Mouse (Mus musculus): ENCODE results near the gene Mob3a.
A peak's percentile ranks its signal among the peaks of the same experiment; 100 is the strongest.

The Mob3a gene

DNA sequence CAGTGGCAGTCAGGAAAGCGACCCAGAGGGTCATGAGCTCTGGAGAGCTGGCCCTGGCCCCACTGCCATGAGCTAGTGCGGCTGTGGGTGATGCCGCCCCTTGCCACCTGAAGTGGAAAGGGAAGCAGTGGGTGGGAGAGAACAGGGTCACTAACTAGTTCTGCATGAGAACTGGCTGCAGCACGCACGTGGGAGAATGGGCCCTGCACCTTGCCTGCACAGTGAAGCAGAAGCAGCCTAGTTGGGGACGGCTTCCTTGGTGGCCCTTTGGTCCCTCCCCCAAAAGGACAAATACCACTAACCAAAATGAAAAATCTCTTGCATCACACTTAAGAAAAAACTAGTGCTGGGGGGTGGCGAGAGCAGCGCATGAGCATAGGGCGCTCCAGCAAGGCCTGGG is 3.2 kb downstream of the Mob3a start:
- DNase-seq, result no peak

DNA sequence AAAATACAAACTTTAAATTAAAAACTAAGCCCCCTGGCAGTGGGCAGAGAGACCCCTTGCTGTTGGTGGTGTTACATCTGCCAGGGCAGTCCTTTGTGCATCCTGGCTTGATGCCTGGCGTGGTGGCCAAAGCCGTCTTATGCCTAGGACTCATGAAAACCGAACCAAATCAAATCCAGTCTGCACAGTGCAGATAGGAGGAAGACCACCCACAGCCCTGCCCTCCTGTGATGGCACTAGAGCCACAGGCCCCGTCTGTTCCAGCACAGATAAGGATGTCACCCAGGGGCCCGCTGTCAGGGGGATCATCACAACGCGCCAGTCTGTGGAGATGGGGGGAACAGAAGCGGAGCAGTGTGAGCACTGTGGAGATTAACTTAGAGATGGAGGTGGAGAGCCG is 4.0 kb downstream of the Mob3a start:
- DNase-seq, result no peak

DNA sequence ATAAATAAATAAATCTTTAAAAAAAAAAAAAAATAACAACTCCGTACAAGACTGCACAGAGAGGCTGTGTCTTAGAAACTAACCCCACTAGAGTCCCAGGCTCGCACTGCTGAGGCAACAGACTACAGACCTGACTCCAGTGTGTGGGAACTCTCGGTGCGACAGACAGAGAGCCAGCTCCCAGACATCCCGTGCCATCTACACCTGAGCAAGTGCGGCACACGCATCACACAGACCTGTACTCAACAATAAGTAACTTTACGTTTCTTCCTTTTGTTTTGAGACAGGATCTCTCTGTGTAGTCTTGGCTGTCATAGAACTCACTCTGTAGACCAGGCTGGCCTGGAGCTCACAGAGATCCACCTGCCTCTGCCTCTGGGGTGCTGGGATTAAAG is 4.4 kb downstream of the Mob3a start:
- no peak for DNase-seq

DNA sequence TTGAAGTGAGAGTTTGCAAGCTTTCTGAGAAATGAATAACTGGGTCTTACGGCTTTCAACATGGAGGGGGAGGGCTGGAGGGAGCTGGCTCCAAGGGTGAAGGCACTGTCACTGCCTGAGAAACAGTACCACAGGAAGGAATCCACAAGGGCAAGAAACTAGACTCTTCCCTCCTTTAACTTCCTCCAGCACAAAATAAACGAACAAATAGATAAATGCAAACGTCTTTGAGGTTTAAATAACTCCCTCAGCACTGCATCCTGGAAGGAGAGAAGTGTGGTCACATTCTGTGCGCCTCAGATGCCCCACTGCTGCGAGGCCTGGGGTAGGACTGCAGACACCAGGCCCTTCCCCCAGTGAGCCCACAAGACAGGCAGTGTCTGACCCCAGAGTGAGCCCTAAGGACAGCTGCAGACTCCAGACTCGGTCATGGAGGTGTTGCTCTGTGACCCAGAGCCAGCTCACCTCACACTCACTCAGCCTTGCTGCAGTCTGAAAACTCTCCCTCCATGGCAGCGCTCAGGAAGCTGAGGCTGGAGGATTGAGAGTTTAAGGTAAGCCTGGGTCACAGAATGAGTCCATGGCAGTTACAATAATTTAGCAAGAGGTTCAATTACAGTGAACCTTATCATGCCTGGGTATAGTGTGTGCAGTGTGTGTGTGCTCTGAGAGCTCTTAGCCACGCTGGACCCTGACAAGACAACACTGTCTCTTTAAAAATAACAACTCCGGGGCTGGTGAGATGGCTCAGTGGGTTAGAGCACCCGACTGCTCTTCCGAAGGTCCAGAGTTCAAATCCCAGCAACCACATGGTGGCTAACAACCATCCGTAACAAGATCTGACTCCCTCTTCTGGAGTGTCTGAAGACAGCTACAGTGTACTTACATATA is 5.0 kb downstream of the Mob3a start:
- no peak for DNase-seq

DNA sequence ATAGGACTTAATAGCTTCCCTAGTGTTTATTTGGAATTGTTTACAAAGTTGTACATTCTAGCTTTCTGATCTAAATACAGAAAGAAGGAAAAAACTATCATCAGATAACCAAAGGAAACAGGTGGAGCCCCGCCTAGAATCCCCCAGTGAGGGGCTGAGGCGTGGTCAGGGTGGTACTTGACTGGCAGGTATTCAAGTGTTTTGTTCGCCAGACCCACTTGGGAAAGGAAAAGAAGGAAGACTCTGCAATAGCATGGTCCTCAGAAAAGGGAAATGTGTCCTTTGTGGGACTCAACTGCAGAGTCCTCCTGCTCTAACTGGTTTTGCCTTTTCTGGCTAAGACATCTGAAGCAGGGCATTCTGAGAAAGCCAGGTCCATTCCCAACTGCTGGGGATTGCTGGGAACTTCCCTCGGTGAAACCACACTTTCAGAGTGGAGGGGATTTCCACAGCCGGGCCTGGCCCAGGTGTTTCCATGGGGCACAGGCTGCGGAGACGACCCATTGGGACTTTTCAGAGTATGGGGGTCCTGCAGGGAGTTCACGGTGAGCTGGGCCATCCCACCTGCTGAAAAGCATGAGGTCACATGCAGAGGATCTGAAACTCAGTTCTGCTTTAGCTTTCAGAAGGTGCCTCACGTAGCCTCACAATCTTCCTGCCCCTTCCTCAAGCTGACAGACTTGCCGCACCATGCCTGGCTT is 5.8 kb downstream of the Mob3a start:
- DNase-seq, result no peak

DNA sequence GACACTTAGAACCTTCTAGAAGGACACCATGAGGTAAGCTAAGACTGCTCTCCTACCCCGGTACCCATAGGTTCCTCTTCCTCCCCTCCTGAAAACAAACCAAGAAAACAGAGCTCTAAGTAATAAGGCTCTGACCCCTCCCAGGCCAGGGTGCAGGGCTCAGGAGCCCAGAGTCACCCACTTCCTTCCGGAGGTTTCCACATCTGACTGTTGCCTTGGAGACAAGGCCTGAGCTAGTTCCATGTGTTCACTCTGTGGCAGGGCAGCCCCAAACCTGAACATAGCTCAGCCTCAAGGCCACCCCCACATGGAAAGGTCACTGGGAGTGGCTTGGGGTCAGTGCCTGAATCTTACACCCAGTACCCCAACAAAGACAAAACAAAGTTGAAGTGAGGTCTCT is 6.6 kb downstream of the Mob3a start:
- no peak for DNase-seq

DNA sequence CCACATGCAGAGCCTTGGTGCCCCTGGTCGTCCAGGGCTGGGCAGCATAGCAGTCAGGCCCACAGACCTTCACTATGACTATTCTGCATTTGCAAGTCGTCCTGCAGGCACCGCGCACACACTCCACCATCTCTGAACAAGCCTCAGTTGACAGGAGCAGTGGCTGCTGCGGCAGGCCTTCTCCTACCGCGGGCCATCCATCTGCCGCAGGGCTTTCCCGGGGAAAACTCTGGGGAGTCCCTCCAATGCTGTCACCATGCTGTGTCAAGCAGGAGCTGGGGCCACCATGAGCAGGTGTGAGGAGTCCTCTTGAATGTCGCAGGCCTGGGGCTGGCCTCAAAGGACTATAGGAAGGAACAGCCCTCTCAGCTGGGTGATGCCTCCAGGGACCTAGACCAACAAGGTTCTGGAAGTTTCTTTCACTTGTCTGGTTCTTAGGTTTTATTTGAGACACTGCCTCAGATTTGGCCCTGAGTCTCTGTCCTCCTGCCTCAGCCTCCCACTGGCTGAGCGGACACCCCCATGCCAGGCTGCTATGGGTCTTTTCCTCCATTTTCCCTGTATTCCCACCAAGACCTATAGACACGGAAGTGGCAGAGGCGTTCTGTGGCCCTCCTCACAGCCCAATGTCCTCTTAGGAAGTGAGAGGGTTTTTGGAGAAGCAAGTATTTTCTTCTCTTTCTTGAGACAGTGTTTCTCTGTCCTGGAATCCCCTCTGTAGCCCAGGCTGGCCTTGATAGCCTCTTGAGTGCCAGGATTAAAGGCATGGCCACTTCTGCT is 7.4 kb downstream of the Mob3a start:
- no peak for DNase-seq

DNA sequence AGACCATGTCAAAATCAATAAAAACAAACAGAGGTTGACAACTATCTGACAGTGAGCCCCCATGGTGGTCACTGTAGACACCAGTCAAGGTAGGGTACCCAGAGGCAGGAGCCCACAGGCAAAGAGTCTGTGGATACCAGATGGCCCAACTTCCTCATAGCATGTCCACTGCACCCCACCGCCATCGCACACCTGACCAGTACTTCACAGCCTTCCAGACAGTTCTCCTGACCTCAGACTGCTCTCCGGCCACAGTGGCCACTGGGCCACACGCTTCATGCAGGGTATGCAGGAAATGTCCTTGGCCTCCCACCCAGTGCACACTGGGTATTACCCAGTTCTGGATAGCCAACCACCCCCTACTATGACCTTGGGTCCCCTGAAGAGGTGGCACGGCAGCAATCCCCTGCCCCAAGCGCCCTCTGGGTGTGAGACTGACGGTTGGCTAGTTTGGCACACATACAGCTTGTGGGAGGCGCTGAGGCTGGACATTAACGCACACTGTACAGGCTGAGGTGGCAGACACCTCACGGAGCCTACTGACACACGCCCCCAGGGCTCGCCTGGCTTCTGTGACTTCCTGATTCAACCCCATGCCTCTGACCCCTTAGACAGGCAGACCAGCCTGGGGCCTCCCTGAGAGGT is 8.3 kb downstream of the Mob3a start:
- DNase-seq, result no peak

DNA sequence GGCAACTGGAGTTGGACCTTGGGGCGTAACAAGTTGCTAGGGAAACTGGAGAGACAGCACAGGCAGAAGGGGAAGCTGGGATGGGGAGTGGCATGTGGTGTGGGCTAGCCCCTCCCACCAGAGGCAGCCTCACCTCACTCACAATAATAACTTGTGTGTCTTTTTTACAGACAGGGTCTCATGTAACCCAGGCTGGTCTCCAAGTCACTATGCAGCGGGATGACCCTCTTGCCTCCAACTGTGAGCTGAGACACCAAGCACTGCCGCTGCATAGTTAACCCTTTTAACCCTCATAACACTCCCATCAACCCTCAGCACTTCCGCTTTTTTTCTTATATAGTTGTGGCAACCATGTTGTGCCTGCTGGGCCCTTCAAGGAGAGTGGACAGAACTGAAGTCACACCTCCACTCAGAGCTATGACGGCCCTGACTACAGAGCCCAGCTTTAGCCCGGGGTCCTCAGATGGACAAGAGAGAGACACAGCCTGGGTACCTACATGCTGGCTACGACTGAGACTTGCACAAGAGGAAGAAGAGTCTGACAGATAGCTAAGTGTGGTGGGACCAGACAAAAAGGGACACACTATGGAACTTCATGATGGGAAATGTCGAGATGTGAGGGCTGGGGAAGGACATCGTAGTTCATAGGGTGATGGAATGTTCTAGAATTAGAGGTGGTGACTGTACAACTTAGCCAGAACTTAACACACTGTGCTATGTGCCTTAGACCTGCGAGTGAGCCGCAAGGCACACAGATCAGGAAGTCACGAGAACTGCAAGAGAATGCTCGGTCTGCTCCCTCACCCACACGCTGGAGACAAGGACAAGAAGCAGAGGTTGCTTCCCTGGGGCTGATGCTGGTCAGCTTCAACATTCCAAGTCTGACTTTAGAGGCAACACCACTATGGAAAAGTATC is 9.3 kb downstream of the Mob3a start:
- no peak for DNase-seq

DNA sequence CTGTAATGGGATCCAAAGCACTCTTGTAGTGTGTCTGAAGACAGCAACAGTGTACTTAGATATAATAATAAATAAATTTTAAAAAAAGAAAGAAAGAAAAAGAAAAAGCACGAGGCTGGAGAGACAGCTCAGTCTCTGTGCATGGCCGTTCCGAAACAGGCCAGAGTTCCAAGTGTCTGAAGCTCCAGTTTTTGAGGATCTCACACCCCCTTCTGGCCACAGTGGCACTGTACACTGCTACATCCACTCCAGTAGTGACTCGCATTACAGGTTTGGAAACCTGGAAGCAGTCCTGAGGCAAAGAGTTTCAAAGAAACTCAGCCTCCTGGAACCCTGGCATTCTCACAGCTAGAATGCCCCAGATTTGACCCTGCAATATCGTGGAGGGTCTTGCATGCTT is 13.9 kb downstream of the Mob3a start:
- DNase-seq, result peak; percentile 82

DNA sequence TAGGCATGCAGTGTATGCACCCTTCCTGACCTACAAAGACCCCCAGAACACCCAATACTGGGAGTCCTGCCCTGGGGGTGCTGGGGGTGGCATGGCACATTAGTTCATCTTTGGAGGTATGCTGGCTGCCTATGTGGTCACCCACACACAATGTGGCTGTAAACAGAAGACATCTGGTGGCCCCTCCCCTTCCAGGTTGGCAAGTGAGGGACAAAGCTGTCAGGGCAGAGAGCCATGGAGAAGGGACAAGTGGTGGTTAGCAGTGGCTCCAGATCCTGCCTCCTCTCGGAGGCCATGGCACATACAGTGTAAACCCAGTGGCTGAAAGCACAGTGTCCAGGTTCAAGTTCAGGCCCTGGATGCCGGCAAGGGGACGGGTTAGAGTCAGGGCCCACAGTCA is 15.2 kb downstream of the Mob3a start:
- DNase-seq, result no peak

DNA sequence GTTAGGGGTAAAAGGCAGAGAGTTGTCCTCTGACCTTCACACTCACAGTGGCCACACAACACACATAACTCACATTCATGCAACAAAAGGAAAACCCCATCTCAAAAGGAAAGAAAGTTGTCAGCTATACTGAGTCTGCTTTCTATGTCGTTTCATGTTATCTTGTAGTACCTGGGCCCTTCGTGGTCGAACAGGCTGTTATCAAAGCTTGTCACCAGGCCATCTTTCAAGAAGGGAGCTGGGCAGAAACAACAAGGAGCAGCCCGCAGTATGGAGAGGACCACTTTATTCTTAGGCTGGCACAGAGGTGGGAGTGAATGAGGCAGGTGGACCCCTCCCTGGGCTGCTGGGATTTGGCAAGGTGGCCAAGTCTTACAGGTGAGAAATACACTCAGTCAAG is 16.8 kb downstream of the Mob3a start:
- DNase-seq, result no peak

DNA sequence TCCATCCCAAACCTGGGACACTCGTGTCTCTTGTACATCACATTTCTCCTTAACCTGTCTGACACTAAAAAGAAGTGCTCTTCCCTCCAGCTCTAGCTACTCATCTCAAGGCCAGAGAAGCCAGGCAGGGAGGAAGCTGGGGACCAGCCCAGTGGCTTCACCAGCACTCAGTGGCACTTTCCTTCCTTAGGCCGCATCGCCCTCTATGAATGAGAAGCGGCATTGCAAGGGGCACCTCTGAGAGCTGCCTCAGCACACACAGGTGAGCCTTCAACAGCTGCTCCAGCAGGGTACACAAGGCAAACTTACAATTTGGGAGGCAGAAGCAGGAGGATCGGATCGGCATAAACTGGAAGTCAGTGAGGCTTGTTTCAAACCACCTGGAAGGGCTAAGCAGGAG is 17.6 kb downstream of the Mob3a start:
- peak; percentile 70 for DNase-seq

DNA sequence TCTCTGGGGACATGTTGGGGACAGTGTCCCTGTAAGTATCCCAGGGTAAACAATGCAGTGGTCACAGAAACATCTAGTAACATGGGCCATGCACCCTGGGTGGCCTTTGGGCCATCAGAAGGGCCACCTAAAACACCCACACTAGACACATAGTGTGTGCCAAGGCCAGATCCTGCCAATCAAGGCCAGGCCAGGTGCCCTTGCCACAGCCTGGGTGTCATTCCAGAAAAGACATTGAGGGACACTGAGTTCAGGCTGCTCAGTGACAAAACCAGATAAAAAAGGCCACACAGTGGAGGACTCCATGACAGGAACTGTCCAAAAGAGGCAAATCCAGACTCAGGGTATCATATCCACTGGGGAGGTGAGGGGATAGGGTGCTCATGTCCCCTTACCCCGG is 18.1 kb downstream of the Mob3a start:
- no peak for DNase-seq

DNA sequence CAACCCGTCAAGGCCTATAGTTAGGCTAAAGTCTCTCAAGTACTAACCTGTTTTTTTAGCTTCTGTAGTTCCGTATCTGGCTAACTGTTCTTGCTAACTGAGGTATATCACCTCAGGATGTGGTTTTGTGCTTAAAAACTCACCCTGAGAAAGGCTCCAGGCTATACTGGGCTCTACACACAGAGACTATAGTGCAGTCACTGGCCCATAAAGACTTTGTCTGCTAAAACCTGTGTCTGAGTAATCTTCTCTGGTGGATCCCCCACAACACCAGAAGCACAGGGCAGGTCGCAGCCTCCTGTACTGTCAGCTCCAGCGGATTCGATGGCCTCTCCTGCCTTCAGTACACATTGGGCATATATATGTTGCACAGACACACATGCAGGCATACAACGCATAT is 19.8 kb downstream of the Mob3a start:
- DNase-seq, result no peak

DNA sequence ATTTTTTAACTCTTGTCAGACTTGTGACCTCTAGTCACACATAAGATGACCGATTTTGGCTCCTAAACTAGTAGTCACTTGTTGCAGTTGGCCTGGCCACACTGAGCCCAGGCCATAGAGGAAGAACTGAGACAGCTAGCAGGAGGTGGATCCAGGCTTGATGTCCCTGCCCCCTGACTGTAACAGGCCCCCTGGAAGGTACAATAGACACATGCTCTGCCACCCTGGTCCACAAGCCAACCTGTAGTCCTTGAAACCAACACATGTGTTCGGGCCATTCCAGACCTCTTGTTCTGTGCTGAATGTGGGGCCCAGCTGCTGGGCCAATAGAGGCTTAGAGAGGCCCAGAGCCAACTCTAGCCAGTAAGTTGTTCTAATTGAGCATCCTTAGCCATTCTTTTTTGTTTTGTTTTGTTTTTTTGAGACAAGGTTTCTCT is 21.5 kb downstream of the Mob3a start:
- DNase-seq, result no peak

DNA sequence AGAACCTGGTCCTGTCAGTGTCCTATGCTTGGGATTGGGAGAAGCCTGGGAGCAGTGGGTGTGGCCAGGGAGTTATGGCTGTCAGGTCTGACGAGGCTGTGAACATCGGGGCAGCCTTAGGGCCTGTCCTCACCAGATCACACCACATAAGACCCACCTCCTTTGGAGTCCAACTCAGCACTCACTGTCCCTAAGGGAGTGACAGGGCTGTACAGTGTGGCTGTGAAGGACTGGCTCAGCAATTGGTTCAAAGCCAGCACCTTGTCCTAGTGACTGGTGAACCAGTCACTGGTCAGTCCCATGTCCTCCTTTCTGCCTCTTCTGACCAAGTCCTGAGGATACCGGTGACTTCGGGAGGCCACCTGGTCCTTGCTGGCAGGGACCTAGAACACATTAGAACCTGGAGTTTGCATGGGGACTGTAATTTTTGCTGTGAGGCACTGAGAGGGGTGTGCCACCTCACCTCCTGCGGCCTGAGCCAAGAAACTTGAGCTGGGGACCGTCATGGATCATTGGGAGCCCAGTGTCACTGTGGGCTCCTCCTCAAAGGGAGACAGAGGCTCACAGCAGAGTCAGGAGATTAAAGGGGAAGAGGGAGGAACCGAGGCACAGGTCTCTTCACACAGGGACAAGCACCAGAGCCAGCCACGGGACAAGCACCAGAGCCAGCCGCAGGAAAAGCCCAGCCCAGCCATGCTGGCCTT is 22.1 kb downstream of the Mob3a start:
- DNase-seq, result peak; percentile 43

DNA sequence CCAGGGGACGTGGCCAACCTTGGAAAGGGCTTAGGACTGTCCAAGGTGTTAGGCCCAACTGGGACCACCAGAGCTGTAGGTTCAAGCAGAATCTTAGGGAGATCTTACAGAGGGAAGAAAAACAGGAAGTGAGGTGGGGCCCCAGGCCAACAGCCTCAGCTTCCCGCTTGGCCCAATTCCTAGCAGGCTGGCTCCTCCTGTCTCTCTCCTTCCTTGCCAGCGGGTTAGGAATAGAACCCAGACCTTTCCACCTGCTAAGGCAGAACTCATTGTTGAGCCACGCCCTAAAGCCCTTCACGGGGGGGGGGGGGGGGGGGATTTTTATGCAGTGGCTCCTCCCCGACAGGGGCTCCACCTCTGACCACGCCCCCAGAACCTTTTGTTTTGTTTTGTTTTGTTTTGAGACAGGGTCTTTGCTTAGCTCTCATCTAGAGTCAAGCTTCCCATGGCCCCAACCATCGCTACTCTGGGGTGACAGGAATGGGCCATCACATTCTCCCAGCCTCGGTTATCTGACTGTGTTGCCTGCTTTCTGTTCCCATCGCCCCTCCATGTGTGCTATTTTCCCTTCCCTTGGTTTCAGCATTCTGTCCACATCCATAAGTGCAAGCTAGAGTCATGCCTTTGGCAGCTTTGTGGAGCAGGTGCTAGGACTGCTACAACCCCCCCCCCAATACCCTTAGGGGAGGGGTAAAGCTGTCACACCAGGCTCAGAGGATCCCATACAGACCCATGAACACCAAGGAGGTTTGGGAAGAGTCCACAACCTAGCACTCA is 23.0 kb downstream of the Mob3a start:
- DNase-seq, result peak; percentile 47

DNA sequence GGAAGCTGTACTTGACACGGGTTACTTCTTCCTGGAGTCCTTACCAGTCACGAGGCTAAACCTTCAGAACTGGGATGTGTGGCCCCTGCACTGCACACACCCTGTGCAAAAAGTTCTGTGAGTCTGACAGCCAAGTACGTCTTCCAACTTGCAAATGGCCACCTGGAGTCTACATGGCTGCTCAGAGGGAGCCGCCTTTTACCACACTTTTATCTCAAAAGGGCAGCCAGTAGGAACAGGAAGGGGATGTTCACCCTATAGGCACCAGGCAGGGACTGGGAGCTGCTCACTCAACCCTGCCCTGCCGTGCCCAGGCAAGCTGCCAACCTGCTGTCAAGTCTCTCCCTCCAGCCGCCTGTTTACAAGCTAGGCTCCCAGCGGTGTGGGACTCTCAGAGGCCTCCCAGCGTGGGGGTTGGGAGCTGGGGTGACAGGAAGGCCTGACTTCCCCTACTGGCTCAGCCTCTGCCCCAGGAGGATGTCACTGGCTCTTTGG is 23.8 kb downstream of the Mob3a start, which contains the start of gene Mknk2:
Gene Mknk2 (minus strand): TSS at position 171 of the 495 bp plus-strand sequence.
- peak; percentile 94 for DNase-seq

Data from retina, postnatal 1 day (tissue).